Mouse (Mus musculus): ENCODE results near the gene 1700113H08Rik.

Gene 1700113H08Rik

GRCm38 (mm10) chr10:87084236-87084635, 26.4 kb downstream of the 1700113H08Rik start:
- no peak for DNase-seq

GRCm38 (mm10) chr10:87087646-87088045, 29.8 kb downstream of the 1700113H08Rik start:
- DNase-seq = no peak

GRCm38 (mm10) chr10:87094249-87094648, 36.4 kb downstream of the 1700113H08Rik start:
- no peak for DNase-seq

GRCm38 (mm10) chr10:87098722-87099121, 40.9 kb downstream of the 1700113H08Rik start:
- no peak for DNase-seq

GRCm38 (mm10) chr10:87100668-87101067, 42.8 kb downstream of the 1700113H08Rik start:
- DNase-seq = no peak

GRCm38 (mm10) chr10:87101265-87101950, 43.6 kb downstream of the 1700113H08Rik start:
- DNase-seq = no peak

- no peak for DNase-seq
Observed at GRCm38 (mm10) chr10:87101951-87102320, 44.1 kb downstream of the 1700113H08Rik start.

GRCm38 (mm10) chr10:87102455-87102854, 44.6 kb downstream of the 1700113H08Rik start:
- DNase-seq = no peak

GRCm38 (mm10) chr10:87103286-87103685, 45.4 kb downstream of the 1700113H08Rik start:
- DNase-seq = no peak

- no peak for DNase-seq
Observed at GRCm38 (mm10) chr10:87107565-87108297, 49.9 kb downstream of the 1700113H08Rik start.

- no peak for DNase-seq
Observed at GRCm38 (mm10) chr10:87108333-87108732, 50.5 kb downstream of the 1700113H08Rik start.

GRCm38 (mm10) chr10:87109038-87109771, 51.4 kb downstream of the 1700113H08Rik start:
- DNase-seq = no peak

- no peak for DNase-seq
Observed at GRCm38 (mm10) chr10:87110909-87111308, 53.1 kb downstream of the 1700113H08Rik start.

GRCm38 (mm10) chr10:87125094-87125493, 67.2 kb downstream of the 1700113H08Rik start:
- DNase-seq = no peak

- no peak for DNase-seq
Observed at GRCm38 (mm10) chr10:87126186-87126824, 68.5 kb downstream of the 1700113H08Rik start.

- no peak for DNase-seq
Observed at GRCm38 (mm10) chr10:87151050-87151449, 93.2 kb downstream of the 1700113H08Rik start.

- no peak for DNase-seq
Observed at GRCm38 (mm10) chr10:87153731-87154505, 96.1 kb downstream of the 1700113H08Rik start.

GRCm38 (mm10) chr10:87159781-87160180, 101.9 kb downstream of the 1700113H08Rik start:
- DNase-seq = no peak

GRCm38 (mm10) chr10:87196123-87196756, 138.4 kb downstream of the 1700113H08Rik start:
- DNase-seq = no peak

GRCm38 (mm10) chr10:87198720-87199119, 140.9 kb downstream of the 1700113H08Rik start:
- DNase-seq = no peak

GRCm38 (mm10) chr10:87209466-87209865, 151.6 kb downstream of the 1700113H08Rik start:
- no peak for DNase-seq

- DNase-seq = no peak
Observed at GRCm38 (mm10) chr10:87211046-87211445, 153.2 kb downstream of the 1700113H08Rik start.
